In the genomic region with DNA sequence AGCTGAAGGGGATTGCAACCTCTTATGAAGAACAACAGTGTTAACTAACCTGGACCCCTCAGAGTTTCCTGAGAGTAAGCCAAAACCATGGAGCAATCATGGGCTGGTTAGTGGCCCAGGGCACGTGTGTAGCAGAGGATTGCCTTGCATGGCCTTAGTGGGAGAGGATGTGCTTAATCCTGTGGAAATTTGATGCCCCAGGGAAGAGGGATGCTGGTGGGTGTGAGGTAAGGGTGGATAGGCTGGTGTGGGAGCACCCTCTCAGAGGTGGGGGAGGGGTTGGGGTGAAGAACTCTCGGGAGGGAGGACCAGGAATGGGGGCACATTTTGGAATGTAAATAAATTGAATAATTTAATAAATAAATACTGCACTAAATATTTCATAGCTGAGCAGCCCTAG, we compare ENCODE assay signal across 24 mouse cellular contexts.
"Had no signal": no experiment of that assay in that cellular context is flagged by ENCODE, and none has a peak within 500 bp of the region (broad histone marks: within the 10 kb centered on the region; RNA-seq: fewer than 3 reads in every experiment).

No protein-coding gene starts in this region.

- H3K9ac ChIP-seq: kidney, embryonic 15.5 days; limb, embryonic 13.5 days; liver, embryonic 12.5 days; liver, embryonic 15.5 days; lung, embryonic 15.5 days; midbrain, embryonic 12.5 days; stomach, embryonic 15.5 days had no signal

- H3K36me3 ChIP-seq: kidney, embryonic 15.5 days; limb, embryonic 13.5 days; liver, embryonic 12.5 days; liver, embryonic 15.5 days; lung, embryonic 15.5 days; midbrain, embryonic 12.5 days; stomach, embryonic 15.5 days had no signal

- H3K4me3 ChIP-seq: kidney, embryonic 15.5 days; left cerebral cortex, adult 2 months; limb, embryonic 13.5 days; liver, embryonic 12.5 days; liver, embryonic 15.5 days; lung, embryonic 15.5 days; midbrain, embryonic 12.5 days; myocyte; stomach, embryonic 15.5 days had no signal

- H3K9me3 ChIP-seq: kidney, embryonic 15.5 days; limb, embryonic 13.5 days; liver, embryonic 12.5 days; liver, embryonic 15.5 days; lung, embryonic 15.5 days; midbrain, embryonic 12.5 days; stomach, embryonic 15.5 days had no signal

- DNase-seq: kidney, adult 11 months; kidney, adult 8-10 months; kidney, postnatal 10 days; kidney, postnatal 36 days; layer of hippocampus, postnatal 36 days; liver; lung, adult 18-20 months; lung, postnatal 10 days; lung, postnatal 36 days; right cerebral cortex, adult 18-20 months; right cerebral cortex, postnatal 14 days; right cerebral cortex, postnatal 4 days; thymus, adult 18-20 months; thymus, postnatal 36 days had no signal

- H3K27ac ChIP-seq: kidney, embryonic 15.5 days; left cerebral cortex, adult 2 months; limb, embryonic 13.5 days; liver, embryonic 12.5 days; liver, embryonic 15.5 days; lung, embryonic 15.5 days; midbrain, embryonic 12.5 days; stomach, embryonic 15.5 days had no signal

- H3K4me2 ChIP-seq: kidney, embryonic 15.5 days; limb, embryonic 13.5 days; liver, embryonic 12.5 days; liver, embryonic 15.5 days; lung, embryonic 15.5 days; midbrain, embryonic 12.5 days; stomach, embryonic 15.5 days had no signal

- H3K27me3 ChIP-seq: kidney, embryonic 15.5 days; limb, embryonic 13.5 days; liver, embryonic 12.5 days; liver, embryonic 15.5 days; lung, embryonic 15.5 days; midbrain, embryonic 12.5 days; stomach, embryonic 15.5 days had no signal

- H3K4me1 ChIP-seq: kidney, embryonic 15.5 days; limb, embryonic 13.5 days; liver, embryonic 12.5 days; liver, embryonic 15.5 days; lung, embryonic 15.5 days; midbrain, embryonic 12.5 days; stomach, embryonic 15.5 days had no signal

- ATAC-seq: liver, embryonic 12.5 days; midbrain, embryonic 16.5 days had no signal
